Mouse (Mus musculus): ENCODE results near the gene Fyn. TPM values are rescaled to one million over a fixed set of nuclear protein-coding genes. Genes with fewer than 3 reads are reported as not detected.
A peak's percentile ranks its signal among the peaks of the same experiment; 100 is the strongest.

Fyn gene
- 6.5 and 6.8 TPM in 2 replicates for polyA plus RNA-seq (2015; fragmentation: Nextera tagmentation; extraction: Ambion mirVana)

- 19% methylated on average over 8 of the region's 8 CpGs for WGBS (ENCODE audit: insufficient replicate concordance)
- H3K36me3 ChIP-seq (replicated peaks; ENCODE audit: insufficient read depth, low read length) = no peaks in the 10 kb centered on the region
- H3K27me3 ChIP-seq (ENCODE audit: insufficient read depth, low read length) = no peaks in the 10 kb centered on the region
- peak within 1 kb of the TSS; percentile 63 for H3K4me3 ChIP-seq (ENCODE audit: low read depth, low read length)
- H3K4me2 ChIP-seq (ENCODE audit: low read depth, low read length) = peak within 1 kb of the TSS; percentile 99
- ATAC-seq (no peak), DNase-seq (no peak)
- TF ChIP-seq EP300 (IDR thresholded peaks at IDR 0.05; ENCODE audit: low read depth) = no peak; the same call in 1 of the 2 replicates
- TF ChIP-seq CTCF (IDR thresholded peaks at IDR 0.05; ENCODE audit: low read depth) = no peak
- no peaks in the 10 kb centered on the region for H3K9me3 ChIP-seq (ENCODE audit: low read length)
- peak within 1 kb of the TSS; percentile 78 for H3K9ac ChIP-seq (replicated peaks)
- peaks cover 15% of the 10 kb centered on the region; the same call in 1 of the 2 replicates for H3K4me1 ChIP-seq (ENCODE audit: insufficient read depth)
- H3K27ac ChIP-seq (ENCODE audit: low read depth) = peak within 1 kb of the TSS; percentile 56
Observed at GRCm38 (mm10) chr10:39368572-39369135, at the start of gene Fyn. Gene Fyn, plus strand, starts transcription at chr10:39368855.

DNA sequence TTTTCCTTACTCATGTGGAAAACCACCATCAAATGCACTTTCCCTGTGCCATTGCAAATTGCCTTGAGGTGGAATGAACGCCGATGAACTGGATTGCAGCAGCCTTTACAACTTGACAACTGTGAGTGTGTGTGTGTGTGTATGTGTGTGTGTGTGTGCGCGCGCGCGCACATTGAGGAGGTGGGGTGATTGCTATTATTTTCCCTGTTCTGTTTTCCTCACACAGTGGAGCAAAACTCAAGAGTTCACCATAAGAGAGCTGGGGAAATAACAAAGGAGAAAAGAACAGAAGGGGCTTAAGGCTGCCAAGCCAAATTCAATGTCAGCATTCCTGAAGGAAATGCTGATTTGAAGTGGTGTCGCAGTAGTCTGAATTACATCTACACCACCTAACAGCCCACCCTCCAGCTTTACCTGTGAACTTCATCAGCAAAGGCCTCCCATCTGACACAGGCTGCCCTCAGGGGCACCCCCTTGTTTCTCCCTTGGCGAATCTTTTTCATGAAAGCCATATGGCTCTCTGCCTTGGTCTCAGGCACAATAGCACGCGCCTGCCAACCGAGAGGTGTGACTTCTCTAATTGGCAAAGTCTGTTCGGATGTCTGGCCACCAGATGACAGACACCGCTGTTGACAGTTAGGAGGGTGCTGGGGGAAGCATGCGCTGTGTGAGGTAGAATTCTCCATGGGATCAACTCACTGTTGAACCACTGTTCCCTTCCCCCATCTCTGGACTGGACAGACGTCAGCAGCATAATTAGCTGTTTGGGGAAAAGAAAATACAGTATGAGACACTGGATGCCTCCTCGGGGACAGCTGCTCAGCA, 47.6 kb upstream of the Fyn start:
- Histone ChIP-seq H3K9ac (replicated peaks) (no peak overlapping the region), H3K4me2 (ENCODE audit: low read depth, low read length) (no peak overlapping the region), H3K4me1 (ENCODE audit: insufficient read depth) (no peaks in the 10 kb centered on the region), H3K4me3 (ENCODE audit: low read depth, low read length) (no peak overlapping the region), H3K27me3 (ENCODE audit: insufficient read depth, low read length) (no peaks in the 10 kb centered on the region), H3K36me3 (replicated peaks; ENCODE audit: insufficient read depth, low read length) (no peaks in the 10 kb centered on the region), H3K9me3 (ENCODE audit: low read length) (no peaks in the 10 kb centered on the region), H3K27ac (ENCODE audit: low read depth) (no peak overlapping the region)
- no peak for ATAC-seq
- WGBS (ENCODE audit: insufficient replicate concordance) = 69% methylated on average over 17 of the region's 17 CpGs
- TF ChIP-seq EP300 (IDR thresholded peaks at IDR 0.05; ENCODE audit: low read depth) (no peak), CTCF (IDR thresholded peaks at IDR 0.05; ENCODE audit: low read depth) (no peak)
- no peak for DNase-seq

GRCm38 (mm10) chr10:39321623-39321985, 47.1 kb upstream of the Fyn start:
- Histone ChIP-seq H3K27ac (ENCODE audit: low read depth) (no peak overlapping the region), H3K4me2 (ENCODE audit: low read depth, low read length) (no peak overlapping the region), H3K9ac (replicated peaks) (no peak overlapping the region), H3K4me1 (ENCODE audit: insufficient read depth) (no peaks in the 10 kb centered on the region), H3K27me3 (ENCODE audit: insufficient read depth, low read length) (no peaks in the 10 kb centered on the region), H3K4me3 (ENCODE audit: low read depth, low read length) (no peak overlapping the region), H3K36me3 (replicated peaks; ENCODE audit: insufficient read depth, low read length) (no peaks in the 10 kb centered on the region), H3K9me3 (ENCODE audit: low read length) (no peaks in the 10 kb centered on the region)
- 63% methylated on average over 9 of the region's 9 CpGs for WGBS (ENCODE audit: insufficient replicate concordance)
- ATAC-seq (no peak), DNase-seq (no peak)
- TF ChIP-seq EP300 (IDR thresholded peaks at IDR 0.05; ENCODE audit: low read depth) (no peak), CTCF (IDR thresholded peaks at IDR 0.05; ENCODE audit: low read depth) (no peak)

DNA sequence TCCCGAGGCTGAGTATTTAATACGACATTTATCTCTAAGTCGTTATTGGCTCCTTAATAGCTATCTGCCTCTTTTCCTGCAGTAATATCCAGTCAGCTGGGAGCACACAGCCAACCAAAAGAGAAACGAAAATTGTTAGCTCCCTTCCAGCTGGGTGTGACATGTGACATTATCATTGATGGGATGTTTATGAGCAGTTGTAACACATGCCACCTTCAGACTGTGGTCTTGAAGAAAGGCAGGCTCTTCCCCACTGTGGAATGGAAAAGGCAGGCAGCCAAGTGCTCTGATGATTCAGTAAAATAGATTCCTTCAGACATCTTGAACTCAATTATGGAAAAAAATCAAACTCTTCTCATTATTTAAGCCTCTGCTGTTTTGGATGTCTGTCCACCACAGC, 46.5 kb upstream of the Fyn start:
- no peak overlapping the region for H3K4me2 ChIP-seq (ENCODE audit: low read depth, low read length)
- no peak overlapping the region for H3K9ac ChIP-seq (replicated peaks)
- H3K4me1 ChIP-seq (ENCODE audit: insufficient read depth) = no peaks in the 10 kb centered on the region
- no peak overlapping the region for H3K4me3 ChIP-seq (ENCODE audit: low read depth, low read length)
- DNase-seq (no peak), ATAC-seq (no peak)
- no peaks in the 10 kb centered on the region for H3K9me3 ChIP-seq (ENCODE audit: low read length)
- no peaks in the 10 kb centered on the region for H3K36me3 ChIP-seq (replicated peaks; ENCODE audit: insufficient read depth, low read length)
- H3K27me3 ChIP-seq (ENCODE audit: insufficient read depth, low read length) = no peaks in the 10 kb centered on the region
- 65% methylated on average over 4 of the region's 4 CpGs for WGBS (ENCODE audit: insufficient replicate concordance)
- H3K27ac ChIP-seq (ENCODE audit: low read depth) = no peak overlapping the region
- TF ChIP-seq CTCF (IDR thresholded peaks at IDR 0.05; ENCODE audit: low read depth) (no peak), EP300 (IDR thresholded peaks at IDR 0.05; ENCODE audit: low read depth) (no peak)

DNA sequence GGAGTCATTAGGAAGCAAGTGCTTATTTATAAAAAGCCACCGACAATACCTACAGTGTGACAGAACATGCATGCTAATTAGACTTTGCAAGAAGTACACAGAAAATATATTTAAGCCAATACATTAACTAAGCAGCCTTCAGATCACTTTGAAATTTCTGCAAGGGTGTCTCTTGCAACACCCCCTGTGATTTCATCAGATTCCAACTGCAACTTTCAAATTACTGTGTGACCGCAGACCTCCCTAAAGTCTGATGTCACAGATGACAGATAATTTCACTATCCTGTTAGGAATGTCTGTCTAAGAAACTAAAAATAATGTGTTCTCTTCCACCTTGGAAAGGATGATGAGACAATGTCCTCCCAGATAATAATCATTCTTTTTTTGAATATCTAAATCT, 44.4 kb upstream of the Fyn start:
- H3K36me3 ChIP-seq (replicated peaks; ENCODE audit: insufficient read depth, low read length) = no peaks in the 10 kb centered on the region
- 78% methylated on average over 2 of the region's 2 CpGs for WGBS (ENCODE audit: insufficient replicate concordance)
- DNase-seq = no peak
- H3K9ac ChIP-seq (replicated peaks) = no peak overlapping the region
- H3K27me3 ChIP-seq (ENCODE audit: insufficient read depth, low read length) = no peaks in the 10 kb centered on the region
- no peaks in the 10 kb centered on the region for H3K9me3 ChIP-seq (ENCODE audit: low read length)
- no peaks in the 10 kb centered on the region for H3K4me1 ChIP-seq (ENCODE audit: insufficient read depth)
- no peak overlapping the region for H3K27ac ChIP-seq (ENCODE audit: low read depth)
- TF ChIP-seq EP300 (IDR thresholded peaks at IDR 0.05; ENCODE audit: low read depth) = no peak
- no peak for TF ChIP-seq CTCF (IDR thresholded peaks at IDR 0.05; ENCODE audit: low read depth)
- no peak overlapping the region for H3K4me3 ChIP-seq (ENCODE audit: low read depth, low read length)
- H3K4me2 ChIP-seq (ENCODE audit: low read depth, low read length) = no peak overlapping the region
- ATAC-seq = no peak

GRCm38 (mm10) chr10:39328661-39329060, 40.0 kb upstream of the Fyn start:
- TF ChIP-seq EP300 (IDR thresholded peaks at IDR 0.05; ENCODE audit: low read depth) (no peak), CTCF (IDR thresholded peaks at IDR 0.05; ENCODE audit: low read depth) (no peak)
- Histone ChIP-seq H3K27ac (ENCODE audit: low read depth) (no peak overlapping the region), H3K4me1 (ENCODE audit: insufficient read depth) (no peaks in the 10 kb centered on the region), H3K36me3 (replicated peaks; ENCODE audit: insufficient read depth, low read length) (no peaks in the 10 kb centered on the region), H3K4me2 (ENCODE audit: low read depth, low read length) (no peak overlapping the region), H3K9ac (replicated peaks) (no peak overlapping the region), H3K9me3 (ENCODE audit: low read length) (peaks cover 5% of the 10 kb centered on the region; the same call in 1 of the 2 replicates), H3K4me3 (ENCODE audit: low read depth, low read length) (no peak overlapping the region), H3K27me3 (ENCODE audit: insufficient read depth, low read length) (no peaks in the 10 kb centered on the region)
- DNase-seq (no peak), ATAC-seq (no peak)
- WGBS (ENCODE audit: insufficient replicate concordance) = 86% methylated on average over 2 of the region's 2 CpGs

Data from liver, postnatal 0 days (tissue).